Mouse (Mus musculus): ENCODE results near the gene Ralgapb. TPM values are rescaled to one million over a fixed set of nuclear protein-coding genes. Genes with fewer than 3 reads are reported as not detected.
"Not testable (repeated sequence)": the region's sequence is repeated elsewhere in the genome, so short reads cannot be mapped to it uniquely, and the experiment has no call there.

Ralgapb gene
- total RNA-seq (2021), result 10 to 100 TPM; 29.2 to 32.9 TPM

DNA sequence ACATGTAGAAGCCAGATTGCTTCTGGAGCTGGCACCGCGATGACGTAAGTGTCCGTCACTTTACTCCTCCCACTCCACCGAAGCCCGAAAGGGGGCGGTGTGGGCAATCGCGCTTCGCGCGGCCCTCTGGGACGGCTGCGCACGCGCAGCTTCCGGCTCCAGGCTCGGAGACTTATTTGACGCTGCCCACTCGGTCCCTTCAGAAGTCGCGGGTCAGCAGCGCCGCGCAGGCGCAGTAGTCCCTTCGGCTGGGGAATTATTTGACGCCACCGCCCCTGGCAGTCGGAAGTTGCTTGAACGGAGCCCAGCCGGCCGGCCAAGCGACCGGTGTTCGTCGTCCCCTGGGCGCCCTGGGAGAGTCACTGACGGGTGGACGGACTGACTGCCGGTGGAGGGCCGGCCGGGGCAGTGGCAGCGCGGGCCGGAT lies at the start of gene Ralgapb:
Gene Ralgapb (plus strand): TSS at position 254 of the 427 bp plus-strand sequence.
- peak; percentile 99 for DNase-seq

DNA sequence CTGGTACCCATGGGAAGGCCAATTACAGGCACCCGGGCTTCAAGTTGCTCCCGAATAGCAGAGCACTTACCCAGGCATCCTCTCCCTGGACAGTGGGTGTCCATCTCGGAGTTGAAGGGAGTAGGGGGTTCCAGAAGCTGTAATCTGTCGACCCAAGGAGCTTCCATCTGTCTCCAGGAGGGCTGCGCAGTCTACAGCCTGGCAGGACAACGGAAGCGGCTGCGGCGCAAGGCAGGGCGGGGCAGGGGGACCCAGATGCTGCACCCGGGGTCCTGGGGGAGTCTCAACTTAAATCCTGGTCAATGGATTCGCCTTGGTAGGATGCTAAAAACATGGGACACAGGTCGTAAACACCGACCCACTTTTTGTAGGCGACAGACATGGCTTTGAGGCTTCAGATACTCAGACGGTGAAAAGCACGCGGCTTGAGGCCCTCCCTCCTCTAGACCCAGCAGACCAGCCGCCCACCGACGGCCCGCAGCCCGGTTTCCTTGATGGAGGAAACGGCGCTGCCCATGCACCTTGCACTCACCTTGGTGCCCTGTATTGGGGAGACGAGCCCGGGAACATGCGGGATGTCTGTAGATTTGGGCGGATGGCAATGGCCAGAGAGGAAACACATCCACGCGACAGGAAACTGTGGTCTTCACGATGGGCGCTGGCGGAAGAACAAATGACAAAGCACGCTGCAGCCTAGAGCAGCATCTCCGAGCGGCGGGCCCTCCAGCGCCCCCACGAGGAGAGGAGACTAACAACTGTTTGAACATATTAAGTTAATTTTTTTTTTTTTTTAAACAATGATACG lies 48.6 kb upstream of the Ralgapb start:
- peak; percentile 90 for DNase-seq

DNA sequence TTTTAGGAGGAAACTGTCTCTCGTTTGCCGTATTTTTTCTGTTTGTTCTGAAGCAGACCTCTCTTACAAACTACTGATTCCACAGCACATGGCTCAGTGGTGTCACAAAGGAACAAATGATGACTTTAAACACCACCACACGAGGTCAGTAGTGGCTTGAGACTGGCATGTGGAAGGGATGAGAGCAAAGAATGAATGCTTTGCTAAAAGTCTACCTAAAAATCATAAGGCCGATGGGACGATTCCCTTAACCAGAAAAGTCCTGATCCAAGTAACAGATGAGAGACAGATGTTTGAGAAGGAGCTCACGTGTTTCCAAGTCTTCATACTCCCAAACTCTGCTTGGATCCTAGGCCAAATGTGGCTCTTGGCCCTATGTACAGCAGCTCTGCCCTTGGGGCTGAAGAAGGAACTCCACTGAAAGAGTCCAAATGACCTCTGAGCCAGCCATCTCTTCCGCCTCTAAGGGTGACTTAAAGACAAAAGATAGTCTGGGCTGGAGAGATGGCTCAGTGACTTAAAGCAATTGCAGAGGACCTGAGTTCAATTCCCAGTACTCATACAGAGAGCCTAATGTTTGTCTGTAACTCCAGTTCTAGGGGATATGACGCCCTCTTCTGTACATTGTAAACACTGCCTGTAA lies 47.8 kb upstream of the Ralgapb start:
- no peak for DNase-seq

DNA sequence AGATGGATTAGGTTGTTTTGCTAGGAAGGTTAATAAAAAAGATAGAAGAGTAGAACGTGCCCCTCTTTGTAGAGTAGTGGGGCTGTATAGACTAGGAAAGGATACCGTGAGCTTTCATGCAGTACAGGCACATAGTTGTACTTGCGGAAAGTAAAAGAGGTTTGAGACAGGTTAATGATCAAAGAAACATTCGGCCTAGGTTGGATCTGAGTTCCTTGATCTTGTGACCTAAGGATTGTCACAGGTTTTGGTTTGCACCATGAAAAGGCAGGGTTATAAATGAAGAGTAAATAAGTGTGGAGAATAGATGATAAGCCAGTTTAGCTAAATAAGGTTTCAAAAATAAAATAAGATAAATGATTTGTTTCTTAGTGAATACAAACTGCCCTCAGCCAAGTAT lies 45.5 kb upstream of the Ralgapb start:
- no peak for DNase-seq

DNA sequence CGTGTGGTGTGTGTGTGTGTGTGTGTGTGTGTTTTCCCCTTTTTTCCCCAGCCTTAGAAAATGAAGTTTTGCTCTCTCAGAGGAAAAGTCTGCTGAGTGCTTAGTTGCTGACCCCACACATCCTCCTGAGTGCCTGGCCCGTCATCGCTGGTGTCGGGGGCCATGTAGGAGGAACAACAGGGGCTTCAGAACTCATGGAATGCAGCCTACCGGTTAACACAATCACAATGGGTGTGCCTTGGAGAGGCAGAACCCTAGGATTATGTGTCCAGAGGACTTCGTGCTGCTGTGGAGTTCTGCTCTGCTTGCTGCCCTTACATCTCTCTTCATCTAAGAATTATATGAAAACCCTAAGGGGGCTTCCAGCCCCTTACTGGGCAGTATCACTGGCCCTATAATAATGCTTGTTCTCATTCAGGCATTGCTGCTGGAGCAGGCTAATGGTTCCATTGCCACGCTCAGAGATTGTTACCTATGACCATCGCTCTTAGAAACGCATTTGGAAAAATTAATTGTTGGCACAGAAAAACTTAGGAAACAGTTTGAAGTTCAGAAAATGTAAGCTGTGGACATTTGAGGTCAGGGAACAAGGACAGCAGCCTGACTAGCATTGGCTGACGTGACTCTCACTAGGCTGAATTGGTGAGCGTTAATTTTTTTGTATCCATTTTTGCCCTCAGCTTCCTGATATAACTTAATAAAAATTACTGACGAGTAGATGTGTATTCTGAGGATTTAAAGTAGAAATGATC lies 44.4 kb upstream of the Ralgapb start:
- DNase-seq, result no peak

DNA sequence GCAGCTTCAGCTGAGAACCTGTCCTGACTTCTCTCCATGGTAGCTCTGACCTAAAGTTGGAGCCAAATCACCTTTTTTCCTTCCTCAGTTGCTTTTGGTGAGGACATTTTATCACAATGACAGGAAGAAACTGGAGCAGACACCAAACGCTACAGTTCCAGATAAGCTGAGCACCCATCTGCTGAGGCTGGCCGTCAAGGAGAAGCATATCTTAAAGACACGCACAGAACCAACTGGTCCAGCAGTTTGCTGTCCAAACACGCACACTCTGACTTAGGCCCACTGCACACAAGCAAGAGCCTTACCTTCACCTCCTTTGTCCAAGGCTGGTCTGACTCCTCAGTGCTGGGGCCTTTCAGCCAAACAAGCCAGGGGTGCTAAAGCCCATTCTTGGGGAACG lies 42.0 kb upstream of the Ralgapb start:
- no peak for DNase-seq

DNA sequence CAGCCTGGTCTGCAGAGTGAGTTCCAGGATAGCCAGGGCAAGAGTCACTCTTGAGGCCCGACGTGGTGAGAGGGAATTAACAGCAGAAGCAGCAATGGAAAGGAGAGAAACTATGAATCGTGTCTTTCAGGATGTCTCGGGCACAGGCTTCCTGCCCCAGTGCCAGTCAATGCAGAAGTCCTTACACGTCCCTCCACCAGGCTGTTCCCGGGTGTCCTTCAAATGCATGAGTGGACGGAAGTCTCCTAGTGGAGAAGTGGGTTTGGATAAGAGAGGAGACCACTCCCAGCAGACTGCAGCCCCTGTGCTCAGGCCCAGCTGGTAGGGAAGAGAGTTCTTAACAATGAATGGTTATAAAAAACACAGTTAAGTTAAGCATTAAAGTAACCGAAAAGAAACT lies 41.3 kb upstream of the Ralgapb start:
- DNase-seq, result no peak

DNA sequence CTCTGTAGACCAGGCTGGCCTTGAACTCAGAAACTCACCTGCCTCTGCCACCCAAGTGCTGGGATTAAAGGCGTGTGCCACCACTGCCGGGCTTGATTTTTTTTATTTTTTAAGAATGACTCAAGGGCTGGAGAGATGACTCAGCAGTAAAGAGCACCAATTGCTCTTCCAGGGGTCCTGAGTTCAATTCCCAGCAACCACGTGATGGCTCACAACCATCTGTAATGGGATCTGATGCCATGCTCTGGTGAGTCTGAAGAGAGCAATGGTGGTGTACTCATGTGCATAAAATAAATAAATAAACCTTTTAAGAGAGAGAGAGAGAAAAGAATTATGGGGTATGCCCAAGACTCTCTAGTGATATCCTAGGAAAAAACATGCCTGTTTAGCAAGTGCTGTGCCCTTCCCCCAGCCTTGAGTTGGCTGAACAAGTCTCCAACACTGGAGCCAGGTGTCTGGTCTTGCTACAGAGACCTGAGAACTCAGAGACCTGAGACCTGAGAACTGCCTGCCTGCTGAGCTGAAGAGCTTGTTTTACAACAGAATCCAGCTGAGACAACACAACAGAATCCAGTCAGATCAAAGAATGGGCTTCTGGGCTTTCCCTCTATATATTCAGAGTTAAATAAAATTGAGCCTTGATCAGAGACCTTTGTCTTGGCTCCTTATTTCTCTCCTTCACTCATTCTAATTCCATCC lies 40.0 kb upstream of the Ralgapb start:
- no peak for DNase-seq

DNA sequence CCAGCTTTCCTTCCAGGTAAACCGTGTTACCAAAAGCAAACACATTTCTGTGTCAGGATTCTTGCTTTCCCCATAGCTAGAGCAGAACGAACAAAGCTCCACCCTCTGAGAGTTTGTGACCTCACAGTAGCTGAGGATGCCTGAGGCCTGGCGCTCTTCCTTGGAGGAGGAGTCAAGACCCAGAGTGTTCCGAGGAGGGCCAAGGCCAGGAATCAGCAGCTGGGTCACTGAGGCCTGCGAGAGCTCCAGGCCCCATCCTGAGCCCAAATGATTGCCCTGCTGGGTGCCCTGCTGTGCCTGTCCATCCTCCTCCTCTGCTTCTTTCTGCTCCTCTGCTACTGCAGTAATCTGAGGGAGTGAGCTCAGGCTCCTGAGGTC lies 39.5 kb upstream of the Ralgapb start:
- peak; percentile 25 for DNase-seq

DNA sequence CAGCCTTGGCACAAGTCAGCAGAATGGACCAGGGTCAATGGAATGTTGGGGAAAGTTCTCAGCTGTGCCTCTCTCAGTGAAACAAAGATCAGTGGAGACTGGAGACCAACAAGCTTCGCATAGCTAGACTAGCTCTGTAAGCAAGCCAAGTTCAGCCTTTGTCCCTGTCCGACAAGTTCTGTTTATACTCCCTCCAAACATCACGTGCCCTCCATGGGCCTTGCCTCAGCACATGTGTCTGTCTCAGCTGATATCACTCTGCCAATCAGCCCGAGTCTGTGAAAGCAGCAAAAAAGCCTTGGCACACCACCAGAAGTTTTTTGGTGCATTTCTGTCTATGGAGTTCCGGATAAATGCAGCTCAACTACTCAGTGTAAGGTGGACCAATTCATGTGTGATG lies 36.6 kb upstream of the Ralgapb start:
- DNase-seq, result no peak

DNA sequence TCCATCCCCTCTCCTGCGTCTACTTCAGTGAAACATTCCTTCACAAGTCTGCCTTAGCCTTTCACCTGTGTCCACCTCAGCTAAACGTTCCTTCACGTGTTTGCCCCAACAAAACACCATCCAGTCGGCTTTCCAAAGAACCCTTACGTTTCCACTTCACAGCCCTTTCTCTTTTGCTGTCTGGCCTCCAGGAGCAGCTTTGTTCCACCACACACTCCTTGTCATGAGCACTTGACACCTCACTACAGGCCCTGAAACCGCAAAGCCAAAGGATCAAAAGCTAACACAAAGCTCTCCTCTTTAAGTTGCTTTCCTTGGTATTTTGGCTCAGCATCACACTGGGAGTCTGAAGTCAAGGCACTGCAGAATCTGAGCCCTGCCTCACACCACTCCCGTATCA lies 36.1 kb upstream of the Ralgapb start:
- DNase-seq, result no peak

DNA sequence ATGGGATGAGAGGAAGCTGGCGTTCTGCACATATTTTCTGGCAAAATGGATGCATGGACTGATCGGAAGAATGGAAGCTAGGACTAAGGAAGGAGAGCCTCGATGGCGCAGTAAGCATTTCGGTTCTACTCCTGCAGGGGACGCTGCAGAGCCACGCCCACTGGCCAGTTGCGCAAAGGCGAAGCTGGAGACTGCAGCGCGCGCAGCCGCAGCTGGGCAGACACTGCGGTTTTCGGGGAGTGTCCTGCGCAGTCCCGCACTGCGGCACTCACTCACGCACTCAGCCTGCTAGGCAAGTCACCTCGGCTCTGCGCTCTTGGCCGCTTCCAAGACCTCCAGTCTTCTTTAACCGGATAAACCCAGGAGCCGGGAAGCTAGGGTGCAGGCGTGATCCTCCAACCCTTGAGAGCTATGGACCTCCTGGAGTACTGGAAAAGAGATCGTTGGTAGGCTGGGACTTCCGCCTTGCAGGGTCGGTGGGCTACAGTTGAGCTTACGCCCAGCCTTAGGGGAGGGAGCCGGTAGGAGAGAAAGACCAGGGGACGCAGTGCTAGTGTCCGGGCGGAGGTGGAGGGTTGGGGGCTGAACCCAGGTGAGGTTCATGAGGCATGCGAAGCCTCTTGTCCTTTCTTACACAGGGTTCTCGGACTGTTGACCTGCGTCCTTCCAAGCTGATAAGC lies 34.1 kb upstream of the Ralgapb start, which contains the start of gene Snhg11:
Gene Snhg11 (plus strand): TSS at position 196 of the 680 bp plus-strand sequence.
- DNase-seq, result no peak

DNA sequence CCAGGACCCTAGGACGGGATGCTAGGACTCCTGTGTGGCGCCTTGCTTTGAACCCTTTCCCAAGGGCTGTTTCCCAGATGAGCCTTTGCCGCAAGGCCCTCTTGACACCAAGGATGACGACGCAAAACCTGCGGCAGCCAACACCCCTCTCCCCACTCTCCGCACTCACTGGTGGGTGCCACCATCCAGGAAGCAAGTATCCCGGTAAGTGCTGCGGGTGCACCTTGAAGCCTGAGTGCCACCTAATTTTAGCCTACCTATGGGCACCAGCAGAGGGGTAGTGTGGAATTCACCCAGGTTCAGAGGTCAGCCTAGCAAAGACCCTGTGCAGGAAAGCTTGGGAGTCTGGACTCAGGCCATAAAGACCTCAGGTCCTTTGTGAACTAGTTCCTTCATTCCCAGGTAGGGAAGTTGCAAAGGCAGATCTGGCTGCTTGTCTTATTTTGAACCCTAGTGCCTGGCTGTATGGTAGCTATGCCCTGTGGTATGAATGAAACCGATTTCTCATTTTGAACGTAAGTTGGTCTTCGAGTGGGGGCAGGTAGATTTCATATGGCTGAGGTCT lies 33.4 kb upstream of the Ralgapb start:
- no peak for DNase-seq

DNA sequence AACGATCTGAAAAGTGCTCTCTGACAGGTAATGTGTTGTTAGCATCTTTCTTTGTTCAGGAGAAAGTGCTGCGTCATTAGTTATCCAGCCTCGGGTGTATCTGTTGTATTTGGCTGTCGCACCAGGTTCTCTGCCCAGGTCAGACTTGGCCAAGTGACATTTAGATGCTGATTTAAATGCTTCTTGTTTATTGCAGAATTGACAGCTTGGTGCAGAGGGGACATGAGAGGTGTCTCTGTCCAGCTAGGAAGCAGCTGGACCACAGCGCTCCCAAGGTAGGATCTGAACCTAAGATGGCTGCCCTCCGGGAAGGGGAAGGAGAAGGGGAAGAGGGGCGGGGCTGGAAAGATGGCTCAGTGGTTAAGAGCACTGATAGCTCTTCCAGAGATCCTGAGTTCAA lies 32.9 kb upstream of the Ralgapb start:
- DNase-seq, result no peak

DNA sequence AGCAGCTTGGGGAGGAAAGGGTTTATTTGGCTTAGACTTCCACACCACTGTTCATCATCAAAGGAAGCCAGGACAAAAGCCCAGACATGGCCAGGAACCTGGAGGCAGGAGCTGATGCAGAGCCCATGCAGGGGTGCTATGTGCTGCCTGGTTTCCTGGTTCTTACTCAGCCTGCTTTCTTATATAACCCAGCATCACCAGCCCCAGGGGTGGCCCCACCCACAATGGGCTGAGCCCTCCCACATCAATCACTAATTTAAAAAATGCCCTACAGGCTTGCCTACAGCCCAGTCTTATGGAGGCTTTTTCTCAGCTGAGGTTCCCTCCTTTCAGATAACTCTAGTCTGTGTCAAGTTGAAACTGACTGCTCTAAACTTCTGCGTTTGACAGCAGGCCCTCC lies 31.8 kb upstream of the Ralgapb start:
- no peak for DNase-seq

DNA sequence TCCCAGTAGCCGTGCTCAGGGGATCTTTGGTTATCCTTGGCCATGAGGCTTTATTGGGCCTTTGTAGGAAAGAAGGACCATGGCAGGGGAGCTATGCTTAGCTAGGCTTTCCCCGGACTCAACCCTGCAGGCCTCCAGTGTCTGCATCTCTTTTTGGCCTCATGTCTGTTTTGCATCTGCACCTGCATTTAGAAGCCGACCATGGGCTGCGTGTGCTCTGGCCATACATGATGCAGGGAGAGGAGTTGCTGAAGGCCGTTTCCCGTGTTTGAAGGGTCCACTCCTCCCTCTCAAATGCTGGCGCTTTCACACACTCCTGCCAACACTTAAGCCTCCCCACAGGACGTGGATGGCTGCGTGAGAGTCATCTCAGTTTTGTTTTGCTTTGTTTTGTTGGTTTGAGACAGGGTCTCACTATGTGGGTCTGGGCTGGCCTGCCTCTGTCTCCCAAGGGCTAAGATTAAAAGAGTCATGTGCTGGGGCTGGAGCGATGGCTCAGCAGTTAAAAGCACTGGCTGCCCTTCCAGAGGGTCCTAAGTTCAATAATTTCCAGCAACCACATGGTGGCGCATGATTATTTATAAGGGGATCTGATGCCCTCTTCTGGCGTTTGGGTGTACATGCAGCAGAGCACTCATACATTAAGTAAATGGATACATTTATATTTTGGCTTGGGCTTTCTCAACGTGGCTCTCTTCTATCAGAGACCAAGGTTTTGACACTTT lies 30.1 kb upstream of the Ralgapb start:
- DNase-seq, result peak; percentile 67

DNA sequence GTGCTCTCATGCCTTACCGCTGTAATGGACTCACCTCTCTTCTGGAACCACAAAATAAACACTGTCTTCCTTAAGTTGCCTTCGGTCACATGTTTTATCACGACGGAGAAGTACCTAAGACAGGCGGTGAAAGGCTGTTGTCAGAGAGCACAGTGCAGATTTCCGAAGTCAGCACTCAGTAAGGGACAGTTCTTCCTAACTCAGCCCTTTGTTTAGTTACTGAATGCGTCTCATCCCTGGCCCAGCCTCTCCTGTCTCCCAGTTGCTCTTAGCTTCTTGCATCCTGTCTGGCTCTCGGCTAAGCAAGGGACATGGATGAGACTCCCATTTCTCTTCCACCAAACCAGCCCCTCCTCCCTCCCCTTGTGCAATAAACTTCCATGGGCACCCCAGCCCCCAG lies 23.6 kb upstream of the Ralgapb start:
- no peak for DNase-seq

DNA sequence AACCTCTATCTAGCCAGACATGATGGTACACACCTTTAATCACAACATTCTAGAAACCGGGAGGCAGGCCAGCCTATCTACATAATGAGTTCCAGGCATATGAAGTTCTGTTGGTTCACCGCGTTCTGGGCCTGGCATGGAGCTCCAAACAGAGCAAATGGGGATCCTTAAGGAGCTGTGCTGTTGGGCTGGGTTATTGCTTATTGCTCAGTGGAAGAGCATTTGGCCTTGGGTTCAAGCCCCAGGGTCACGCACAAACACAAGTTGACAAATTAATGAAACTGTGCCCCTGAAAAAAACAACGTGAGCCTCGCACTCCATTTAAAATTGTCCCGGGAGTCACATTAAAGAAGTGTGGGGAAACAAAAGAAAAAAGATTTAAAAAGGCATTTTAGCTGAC lies 20.2 kb upstream of the Ralgapb start:
- DNase-seq, result no peak

DNA sequence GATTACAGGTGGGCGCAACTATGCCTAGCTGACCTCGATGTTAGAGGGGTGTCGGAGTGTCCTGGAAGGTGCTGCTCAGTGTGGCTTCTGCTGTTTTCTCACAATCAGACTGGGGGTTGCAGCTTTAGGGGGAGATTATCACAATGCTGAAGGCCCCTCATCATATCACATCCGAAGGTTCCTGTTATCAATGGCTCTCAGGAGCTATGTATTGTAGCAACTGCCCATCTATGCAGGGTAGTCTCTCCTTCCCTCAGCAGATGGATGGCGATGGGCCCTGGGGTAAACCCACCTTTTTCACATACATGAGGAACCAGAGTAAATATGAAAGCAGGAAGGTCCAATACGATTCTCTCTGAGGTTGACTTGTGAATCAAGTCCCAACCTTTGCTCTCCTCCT lies 13.3 kb upstream of the Ralgapb start:
- no peak for DNase-seq

DNA sequence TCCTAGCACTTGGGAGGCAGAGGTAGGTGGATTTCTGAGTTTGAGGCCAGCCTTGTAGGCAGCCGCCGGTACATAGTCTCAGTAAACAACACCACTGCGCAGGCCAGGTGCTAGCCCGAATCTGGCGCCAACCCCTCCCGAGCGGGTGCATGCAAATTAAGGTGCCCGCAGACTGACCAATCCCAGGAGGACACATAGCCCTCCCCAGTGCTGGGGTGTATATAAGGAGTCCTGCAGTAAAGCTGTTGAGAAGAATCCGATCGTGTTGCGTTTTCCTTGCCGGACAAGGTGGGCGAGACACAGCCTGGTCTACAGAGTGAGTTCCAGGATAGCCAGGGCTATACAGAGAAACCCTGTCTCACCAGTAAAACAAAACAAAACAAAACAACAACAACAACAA lies 12.5 kb upstream of the Ralgapb start:
- not testable (repeated sequence) for DNase-seq

DNA sequence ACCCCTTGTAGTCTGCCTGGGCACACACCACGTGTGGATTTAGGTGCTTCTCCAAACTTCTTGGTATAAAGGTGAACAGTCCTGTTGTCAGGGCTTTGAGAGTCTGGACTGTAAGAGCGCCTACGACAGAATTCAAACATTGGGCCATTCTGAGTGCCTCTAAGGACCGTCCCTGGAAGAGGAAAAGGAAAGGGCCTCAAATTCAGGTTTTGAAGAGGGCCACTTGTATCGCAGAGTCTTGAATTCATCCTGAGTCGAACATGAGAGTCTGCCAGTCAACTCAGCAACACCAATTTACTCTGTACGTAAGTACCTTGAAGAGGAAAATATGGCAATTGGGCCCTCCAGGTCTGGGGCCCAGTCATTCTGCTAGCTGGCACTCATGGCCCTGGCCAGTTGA lies 6.7 kb upstream of the Ralgapb start:
- no peak for DNase-seq

Data from heart, postnatal 4 days (tissue).